Mouse (Mus musculus) neutrophil, adult 5-6 weeks (primary cell): ENCODE data around the gene Fam184b. TPM values are rescaled to one million over a fixed set of nuclear protein-coding genes. Genes with fewer than 3 reads are reported as not detected.
A peak's percentile ranks its signal among the peaks of the same experiment; 100 is the strongest.

Experiments
- ATAC-seq: fragments of 151-379, 151-347 bp; 2 replicates; pipeline ENCODE4 v1.8.0; 2017; ENCODE audit warnings: mild to moderate bottlenecking, moderate TSS enrichment; ENCODE audit not compliant: insufficient number of reproducible peaks, poor library complexity, low FRiP score, severe bottlenecking; ENCODE audit errors: extremely low read depth
- total RNA-seq: library from RNA; stranded (forward); fragments of 200-1000 nt; gene quantifications from 2 replicates; pipeline ENCODE4 v1.2.3, GENCODE M21; 2017

Gene Fam184b
- total RNA-seq, 1 experiment from 2014 or later = not detected

DNA sequence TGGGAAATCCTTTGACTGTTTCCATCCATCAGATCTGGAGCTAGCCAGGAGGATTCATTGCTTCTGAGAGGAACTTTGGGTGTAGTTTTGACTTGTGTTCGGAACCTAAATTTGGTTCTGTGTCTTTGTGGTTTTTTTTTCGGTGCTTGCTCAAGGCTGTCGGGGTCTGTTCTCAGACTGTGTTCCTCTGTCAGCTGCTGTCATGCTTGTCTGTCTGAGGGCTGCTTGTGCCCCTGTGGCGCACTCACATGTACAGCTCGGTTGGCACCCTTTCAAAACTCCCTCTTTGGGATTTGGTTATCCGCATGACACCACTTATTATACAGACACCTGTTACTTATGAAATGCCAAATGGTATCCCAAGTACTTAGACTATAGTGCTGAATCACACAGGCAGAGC lies 117.8 kb downstream of the Fam184b start:
- no peak for ATAC-seq

DNA sequence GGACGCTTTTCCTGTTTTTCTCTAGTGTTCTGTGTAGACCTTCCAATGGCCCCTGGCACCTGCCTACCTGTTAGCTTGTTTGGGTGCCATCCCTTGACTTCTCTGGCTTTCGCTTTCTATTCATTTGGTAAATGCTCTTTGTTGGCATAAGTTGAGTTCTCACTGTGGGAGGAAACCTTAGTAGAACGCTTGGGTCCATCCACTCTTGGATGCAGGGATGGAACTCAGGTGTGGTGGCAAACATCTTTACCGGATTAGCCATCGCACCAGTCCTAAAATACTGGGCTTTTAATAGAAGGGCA lies 118.7 kb downstream of the Fam184b start:
- no peak for ATAC-seq

DNA sequence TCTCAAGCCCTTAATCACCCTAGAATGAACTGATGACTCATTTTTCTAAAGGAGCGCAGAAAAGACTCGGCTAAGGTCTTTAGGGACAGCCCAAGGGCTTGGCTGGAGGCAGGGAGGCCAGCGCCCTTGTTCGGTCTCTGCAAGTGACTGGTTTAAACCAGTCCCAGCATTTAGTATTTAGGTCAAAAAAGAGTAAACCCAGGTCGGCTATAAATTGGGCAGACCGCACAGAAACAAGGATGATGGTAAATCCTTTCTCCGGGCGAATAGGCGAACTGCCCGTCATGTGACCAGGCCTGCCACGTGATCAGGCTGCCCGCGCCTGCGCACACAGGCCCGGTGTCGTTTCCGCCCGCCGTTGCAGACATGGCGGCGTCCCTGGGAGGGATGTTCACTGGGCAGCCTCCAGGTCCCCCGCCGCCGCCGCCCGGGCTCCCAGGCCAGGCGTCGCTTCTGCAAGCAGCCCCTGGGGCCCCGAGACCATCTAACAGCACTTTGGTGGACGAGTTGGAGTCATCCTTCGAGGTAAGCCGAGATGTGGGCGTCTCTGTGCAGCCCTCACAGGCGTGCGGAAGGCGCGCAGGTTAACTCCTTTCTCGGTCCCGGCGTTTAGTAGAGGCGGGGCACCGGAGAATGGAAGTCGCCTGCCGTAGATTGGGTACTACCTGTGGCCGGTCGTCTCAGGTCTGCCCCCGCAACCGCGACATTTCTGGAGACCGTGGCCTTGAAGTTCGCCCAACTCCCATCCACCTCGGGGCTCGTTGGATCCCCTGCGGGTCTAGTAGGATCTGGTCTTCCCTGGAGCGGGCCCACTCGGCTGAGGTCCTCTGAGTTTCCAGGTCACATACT lies 119.2 kb downstream of the Fam184b start, which contains the start of gene Med28:
TSS of gene Med28 (plus strand) at position 270 of the 849 bp plus-strand sequence.
- ATAC-seq = peak; percentile 82

DNA sequence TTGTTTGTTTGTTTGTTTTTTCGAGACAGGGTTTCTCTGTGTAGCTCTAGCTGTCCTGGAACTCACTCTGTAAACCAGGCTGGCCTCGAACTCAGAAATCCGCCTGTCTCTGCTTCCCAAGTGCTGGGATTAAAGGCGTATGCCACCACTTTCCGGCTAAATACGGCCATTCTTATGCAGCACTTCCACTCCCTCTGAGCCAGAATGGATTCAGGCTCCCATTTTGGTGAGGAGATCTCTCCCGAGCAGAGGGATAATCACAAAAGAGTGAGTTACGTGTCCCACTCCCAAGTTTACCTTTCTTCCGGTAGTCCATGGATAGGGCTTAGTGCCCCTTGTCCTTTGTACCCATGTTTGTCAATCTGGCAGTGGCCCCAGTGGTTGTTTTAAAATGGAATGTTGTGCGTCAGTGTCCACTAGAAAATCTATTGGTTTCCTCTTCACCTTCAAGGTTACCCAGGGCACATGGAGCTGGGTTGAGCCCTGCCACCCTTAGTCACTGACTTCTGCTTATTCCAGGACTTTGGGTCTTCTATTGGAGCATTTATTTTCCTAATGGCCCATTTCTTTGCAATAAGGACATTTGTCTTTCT lies 124.2 kb downstream of the Fam184b start:
- no peak for ATAC-seq

DNA sequence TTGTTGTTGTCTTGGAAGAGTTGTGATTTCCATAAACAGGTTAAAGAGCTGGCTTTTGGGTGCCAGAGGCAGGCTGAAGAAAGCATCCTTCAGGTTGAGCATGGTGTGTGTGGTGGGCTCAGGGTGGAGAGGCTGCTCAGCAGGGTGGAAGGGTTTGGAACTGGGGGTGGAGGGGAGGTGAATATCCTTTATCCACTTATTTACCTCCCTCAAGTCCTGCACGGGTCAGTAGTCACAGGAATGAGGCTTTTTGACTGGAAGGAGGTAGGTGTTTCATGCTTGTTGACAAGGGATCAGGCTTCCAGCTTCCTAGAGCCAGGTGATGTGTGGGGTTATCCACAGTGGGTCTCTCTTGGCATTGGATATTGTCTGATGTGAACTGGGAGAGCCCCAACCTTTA lies 124.8 kb downstream of the Fam184b start:
- ATAC-seq = no peak

GRCm38 (mm10) chr5:45513511-45513910 lies 125.9 kb downstream of the Fam184b start:
- ATAC-seq = no peak

- no peak for ATAC-seq
These were observed 126.5 kb downstream of the Fam184b start for GRCm38 (mm10) chr5:45512908-45513307.

DNA sequence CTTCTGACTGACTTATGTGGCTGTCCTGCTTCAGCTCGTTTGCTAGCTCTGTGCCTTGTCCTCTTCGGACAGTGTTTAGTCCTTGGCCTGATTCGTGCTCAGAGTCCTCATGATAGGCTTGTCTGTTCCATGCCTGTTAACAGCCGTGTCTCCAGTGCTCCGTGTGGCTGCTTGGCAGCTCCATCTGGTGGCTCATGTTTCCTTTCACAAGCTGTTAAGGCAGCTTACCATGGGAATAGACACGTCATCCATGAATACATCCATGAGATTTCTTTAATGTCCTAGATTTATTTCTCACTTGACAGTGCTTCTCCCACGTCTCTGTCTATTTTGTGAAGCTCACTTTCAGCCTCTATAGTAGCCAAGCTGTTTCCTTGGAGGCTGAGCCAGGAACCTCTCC lies 129.3 kb downstream of the Fam184b start:
- no peak for ATAC-seq

DNA sequence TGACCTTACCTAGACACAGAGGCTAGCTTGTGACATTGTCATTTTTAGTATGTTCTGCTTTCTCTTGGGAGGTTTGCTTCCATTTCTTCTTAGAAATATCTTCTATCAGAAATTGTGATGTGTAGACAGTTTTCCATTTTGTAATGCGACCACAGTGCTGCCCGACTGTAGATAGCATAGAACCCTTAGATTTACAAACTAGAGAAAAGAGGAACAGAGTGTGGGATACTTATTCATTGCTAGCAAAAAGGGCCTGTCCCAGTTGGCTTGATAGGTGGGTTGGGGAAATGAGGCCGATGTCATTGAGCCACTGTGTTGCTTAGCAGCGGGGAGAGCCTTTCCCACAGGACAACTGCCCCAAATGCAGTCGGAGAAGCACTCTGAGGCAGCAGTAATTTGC lies 141.8 kb downstream of the Fam184b start:
- no peak for ATAC-seq

- ATAC-seq = no peak
These were observed 142.4 kb downstream of the Fam184b start for GRCm38 (mm10) chr5:45496930-45497550.

GRCm38 (mm10) chr5:45496479-45496878 lies 142.9 kb downstream of the Fam184b start:
- ATAC-seq = no peak

- ATAC-seq = no peak
These were observed 143.4 kb downstream of the Fam184b start for GRCm38 (mm10) chr5:45496042-45496441.

- no peak for ATAC-seq
These were observed 143.9 kb downstream of the Fam184b start for GRCm38 (mm10) chr5:45495429-45495975.

GRCm38 (mm10) chr5:45494093-45494755 lies 145.2 kb downstream of the Fam184b start:
- no peak for ATAC-seq

DNA sequence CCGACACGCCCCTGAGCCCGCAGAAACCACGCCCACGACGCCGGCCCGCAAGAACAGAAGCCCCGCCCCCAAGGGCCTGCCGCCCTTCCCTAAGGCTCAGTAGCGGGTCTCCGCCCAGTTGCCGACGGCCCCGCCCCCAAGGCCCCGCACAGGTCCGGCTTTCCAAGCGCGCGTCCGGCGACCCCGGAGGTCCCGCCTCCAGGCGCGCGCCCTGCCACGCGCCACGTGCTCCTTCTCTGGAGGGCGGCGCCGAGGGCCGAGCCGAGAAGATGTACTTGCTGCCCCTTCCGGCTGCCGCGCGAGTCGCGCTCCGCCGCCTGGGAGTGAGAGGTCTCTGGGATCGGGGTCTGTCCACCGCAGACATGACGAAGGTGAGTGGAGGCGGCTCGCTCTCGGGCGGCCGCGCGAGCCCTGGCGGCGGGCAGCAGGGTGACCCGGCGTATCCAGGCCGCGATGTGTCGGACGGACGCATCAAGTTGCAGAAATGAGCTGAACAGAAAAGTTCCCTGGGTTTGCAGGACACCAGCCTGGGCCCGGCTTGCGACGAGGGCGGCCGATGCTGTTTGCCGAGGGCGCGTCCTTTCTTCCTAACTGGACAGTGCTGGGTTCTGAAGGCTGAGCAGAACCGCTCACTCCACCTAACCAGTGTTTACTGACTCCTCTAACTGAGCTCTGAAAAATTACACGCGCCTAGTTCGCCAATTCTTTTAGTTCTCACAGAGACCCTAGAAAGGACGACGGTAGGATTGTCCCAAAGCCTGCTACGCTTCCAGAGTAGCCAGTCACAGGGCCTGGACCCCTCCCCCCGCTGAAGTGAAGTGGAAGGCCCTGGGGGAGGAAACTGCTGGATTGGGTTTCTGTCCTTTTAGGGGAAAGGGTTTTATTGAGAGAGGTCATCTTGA lies 146.0 kb downstream of the Fam184b start, which contains the start of gene Lap3:
TSS of gene Lap3 (plus strand) at position 184 of the 902 bp plus-strand sequence.
- ATAC-seq = peak; percentile 86

GRCm38 (mm10) chr5:45491776-45492175 lies 147.6 kb downstream of the Fam184b start:
- no peak for ATAC-seq

DNA sequence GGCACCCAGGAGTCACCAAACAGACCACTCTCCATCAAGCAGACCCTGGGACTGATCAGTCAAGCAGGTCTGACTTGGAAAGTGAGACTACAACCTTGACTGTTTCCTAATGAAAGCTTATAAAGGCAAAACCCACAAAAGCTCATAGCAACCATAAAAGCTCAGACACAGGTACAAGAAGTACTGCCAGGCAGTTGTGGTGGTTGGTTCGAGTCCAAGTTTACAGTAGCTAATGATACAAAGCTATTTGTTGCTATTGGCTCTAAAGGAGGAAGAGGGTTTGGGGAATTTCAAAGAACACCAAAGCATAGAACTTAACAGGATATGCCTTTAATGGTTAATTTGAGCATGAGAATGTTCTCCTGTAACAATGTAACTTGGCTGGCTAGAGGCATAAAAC lies 155.8 kb downstream of the Fam184b start:
- ATAC-seq = no peak

GRCm38 (mm10) chr5:45482607-45483006 lies 156.8 kb downstream of the Fam184b start:
- no peak for ATAC-seq
